Mouse (Mus musculus): ENCODE measurements at regions not wholly inside any gene's neighbourhood (a gene's known extent, or its start where the extent isn't known, plus 50 kb on each side); places are given as distances from the start of the nearest gene placed in this dataset.
"Not testable (repeated sequence)": the region's sequence is repeated elsewhere in the genome, so short reads cannot be mapped to it uniquely, and the experiment has no call there.

GRCm38 (mm10) chr4:51627289-51627688 is 410.8 kb downstream of the Cylc2 start:
- H3K9ac ChIP-seq (replicated peaks; ENCODE audit: low read depth, low read length), result no peak overlapping the region
- no peak overlapping the region for H3K4me2 ChIP-seq (ENCODE audit: low read length)
- H3K27me3 ChIP-seq (replicated peaks; ENCODE audit: control insufficient read depth, insufficient read depth, low read length), result no peaks in the 10 kb centered on the region
- H3K36me3 ChIP-seq (ENCODE audit: control insufficient read depth, insufficient read depth), result no peaks in the 10 kb centered on the region
- no peak overlapping the region for H3K4me3 ChIP-seq (replicated peaks; ENCODE audit: low read length)
- H3K9me3 ChIP-seq (ENCODE audit: control insufficient read depth, low read length), result no peaks in the 10 kb centered on the region
- no peak overlapping the region for H3K27ac ChIP-seq (ENCODE audit: low read length)
- peak; percentile 49; the same call in 1 of the 2 replicates for ATAC-seq
- WGBS, result 45% methylated on average over 3 of the region's 3 CpGs
- no peaks in the 10 kb centered on the region for H3K4me1 ChIP-seq (replicated peaks; ENCODE audit: control insufficient read depth, insufficient read depth, low read length)

GRCm38 (mm10) chr4:51633471-51633870 is 417.0 kb downstream of the Cylc2 start:
- H3K4me3 ChIP-seq (replicated peaks; ENCODE audit: low read length), result no peak overlapping the region
- no peaks in the 10 kb centered on the region for H3K4me1 ChIP-seq (replicated peaks; ENCODE audit: control insufficient read depth, insufficient read depth, low read length)
- no peak overlapping the region for H3K4me2 ChIP-seq (ENCODE audit: low read length)
- WGBS, result 94% methylated on average over 1 of the region's 1 CpGs
- H3K27me3 ChIP-seq (replicated peaks; ENCODE audit: control insufficient read depth, insufficient read depth, low read length), result no peaks in the 10 kb centered on the region
- no peaks in the 10 kb centered on the region for H3K36me3 ChIP-seq (ENCODE audit: control insufficient read depth, insufficient read depth)
- no peak for ATAC-seq
- no peak overlapping the region for H3K9ac ChIP-seq (replicated peaks; ENCODE audit: low read depth, low read length)
- no peak overlapping the region for H3K27ac ChIP-seq (ENCODE audit: low read length)
- H3K9me3 ChIP-seq (ENCODE audit: control insufficient read depth, low read length), result no peaks in the 10 kb centered on the region

- Histone ChIP-seq H3K4me2 (ENCODE audit: low read length) (no peak overlapping the region), H3K27ac (ENCODE audit: low read length) (no peak overlapping the region), H3K36me3 (ENCODE audit: control insufficient read depth, insufficient read depth) (no peaks in the 10 kb centered on the region), H3K4me1 (replicated peaks; ENCODE audit: control insufficient read depth, insufficient read depth, low read length) (no peaks in the 10 kb centered on the region), H3K9me3 (ENCODE audit: control insufficient read depth, low read length) (no peaks in the 10 kb centered on the region), H3K27me3 (replicated peaks; ENCODE audit: control insufficient read depth, insufficient read depth, low read length) (no peaks in the 10 kb centered on the region), H3K9ac (replicated peaks; ENCODE audit: low read depth, low read length) (no peak overlapping the region), H3K4me3 (replicated peaks; ENCODE audit: low read length) (no peak overlapping the region)
- WGBS, result 94% methylated on average over 2 of the region's 2 CpGs
- no peak for ATAC-seq
These were observed 440.8 kb downstream of the Cylc2 start for GRCm38 (mm10) chr4:51657325-51657724.

GRCm38 (mm10) chr4:51658286-51658685 is 441.8 kb downstream of the Cylc2 start:
- H3K4me3 ChIP-seq (replicated peaks; ENCODE audit: low read length), result no peak overlapping the region
- no peaks in the 10 kb centered on the region for H3K27me3 ChIP-seq (replicated peaks; ENCODE audit: control insufficient read depth, insufficient read depth, low read length)
- H3K9ac ChIP-seq (replicated peaks; ENCODE audit: low read depth, low read length), result no peak overlapping the region
- no peak overlapping the region for H3K4me2 ChIP-seq (ENCODE audit: low read length)
- no peaks in the 10 kb centered on the region for H3K36me3 ChIP-seq (ENCODE audit: control insufficient read depth, insufficient read depth)
- no peak overlapping the region for H3K27ac ChIP-seq (ENCODE audit: low read length)
- H3K9me3 ChIP-seq (ENCODE audit: control insufficient read depth, low read length), result no peaks in the 10 kb centered on the region
- H3K4me1 ChIP-seq (replicated peaks; ENCODE audit: control insufficient read depth, insufficient read depth, low read length), result no peaks in the 10 kb centered on the region
- no peak for ATAC-seq

- H3K36me3 ChIP-seq (ENCODE audit: control insufficient read depth, insufficient read depth), result no peaks in the 10 kb centered on the region
- WGBS, result 59% methylated on average over 2 of the region's 2 CpGs
- no peak for ATAC-seq
These were observed 455.0 kb downstream of the Cylc2 start for GRCm38 (mm10) chr4:51671516-51671915.

GRCm38 (mm10) chr4:51674406-51674805 is 457.9 kb downstream of the Cylc2 start:
- Histone ChIP-seq H3K9me3 (ENCODE audit: control insufficient read depth, low read length) (no peaks in the 10 kb centered on the region), H3K9ac (replicated peaks; ENCODE audit: low read depth, low read length) (no peak overlapping the region), H3K4me2 (ENCODE audit: low read length) (no peak overlapping the region), H3K27ac (ENCODE audit: low read length) (no peak overlapping the region), H3K27me3 (replicated peaks; ENCODE audit: control insufficient read depth, insufficient read depth, low read length) (no peaks in the 10 kb centered on the region), H3K36me3 (ENCODE audit: control insufficient read depth, insufficient read depth) (no peaks in the 10 kb centered on the region), H3K4me1 (replicated peaks; ENCODE audit: control insufficient read depth, insufficient read depth, low read length) (no peaks in the 10 kb centered on the region; the same call in 1 of the 2 replicates), H3K4me3 (replicated peaks; ENCODE audit: low read length) (no peak overlapping the region)
- WGBS, result 95% methylated on average over 1 of the region's 1 CpGs
- no peak for ATAC-seq

More at GRCm38 (mm10) chr4:51671516-51671915, 455.0 kb downstream of the Cylc2 start:
- no peak overlapping the region for H3K4me2 ChIP-seq (ENCODE audit: low read length)
- no peaks in the 10 kb centered on the region for H3K9me3 ChIP-seq (ENCODE audit: control insufficient read depth, low read length)
- no peak overlapping the region for H3K27ac ChIP-seq (ENCODE audit: low read length)
- no peak overlapping the region for H3K4me3 ChIP-seq (replicated peaks; ENCODE audit: low read length)
- no peak overlapping the region for H3K9ac ChIP-seq (replicated peaks; ENCODE audit: low read depth, low read length)
- H3K4me1 ChIP-seq (replicated peaks; ENCODE audit: control insufficient read depth, insufficient read depth, low read length), result no peaks in the 10 kb centered on the region
- H3K27me3 ChIP-seq (replicated peaks; ENCODE audit: control insufficient read depth, insufficient read depth, low read length), result no peaks in the 10 kb centered on the region

GRCm38 (mm10) chr4:51679097-51679496 is 462.6 kb downstream of the Cylc2 start:
- 31% methylated on average over 2 of the region's 2 CpGs for WGBS
- Histone ChIP-seq H3K27me3 (replicated peaks; ENCODE audit: control insufficient read depth, insufficient read depth, low read length) (no peaks in the 10 kb centered on the region), H3K4me1 (replicated peaks; ENCODE audit: control insufficient read depth, insufficient read depth, low read length) (no peaks in the 10 kb centered on the region; the same call in 1 of the 2 replicates), H3K4me3 (replicated peaks; ENCODE audit: low read length) (no peak overlapping the region), H3K9ac (replicated peaks; ENCODE audit: low read depth, low read length) (no peak overlapping the region), H3K27ac (ENCODE audit: low read length) (no peak overlapping the region), H3K36me3 (ENCODE audit: control insufficient read depth, insufficient read depth) (no peaks in the 10 kb centered on the region), H3K4me2 (ENCODE audit: low read length) (no peak overlapping the region), H3K9me3 (ENCODE audit: control insufficient read depth, low read length) (no peaks in the 10 kb centered on the region)
- peak; percentile 57 for ATAC-seq

- H3K9ac ChIP-seq (replicated peaks; ENCODE audit: low read depth, low read length); H3K27ac ChIP-seq (ENCODE audit: low read length); H3K4me1 ChIP-seq (replicated peaks; ENCODE audit: control insufficient read depth, insufficient read depth, low read length); ATAC-seq; H3K4me2 ChIP-seq (ENCODE audit: low read length); H3K9me3 ChIP-seq (ENCODE audit: control insufficient read depth, low read length); H3K36me3 ChIP-seq (ENCODE audit: control insufficient read depth, insufficient read depth); H3K27me3 ChIP-seq (replicated peaks; ENCODE audit: control insufficient read depth, insufficient read depth, low read length); H3K4me3 ChIP-seq (replicated peaks; ENCODE audit: low read length): not testable (repeated sequence)
These were observed 466.9 kb downstream of the Cylc2 start for GRCm38 (mm10) chr4:51683345-51683744.

GRCm38 (mm10) chr4:51686651-51687050 is 470.2 kb downstream of the Cylc2 start:
- H3K4me1 ChIP-seq (replicated peaks; ENCODE audit: control insufficient read depth, insufficient read depth, low read length), result no peaks in the 10 kb centered on the region
- no peak overlapping the region for H3K9ac ChIP-seq (replicated peaks; ENCODE audit: low read depth, low read length)
- H3K9me3 ChIP-seq (ENCODE audit: control insufficient read depth, low read length), result no peaks in the 10 kb centered on the region
- no peaks in the 10 kb centered on the region for H3K36me3 ChIP-seq (ENCODE audit: control insufficient read depth, insufficient read depth)
- no peak overlapping the region for H3K4me3 ChIP-seq (replicated peaks; ENCODE audit: low read length)
- H3K27me3 ChIP-seq (replicated peaks; ENCODE audit: control insufficient read depth, insufficient read depth, low read length), result no peaks in the 10 kb centered on the region
- 76% methylated on average over 3 of the region's 3 CpGs for WGBS
- ATAC-seq, result no peak
- H3K27ac ChIP-seq (ENCODE audit: low read length), result no peak overlapping the region
- H3K4me2 ChIP-seq (ENCODE audit: low read length), result no peak overlapping the region

Data from forebrain, embryonic 16.5 days (tissue).